Mouse (Mus musculus) spleen, embryonic (tissue): Measurements from ENCODE around the gene 2300002M23Rik.

Experiments used
- CTCF ChIA-PET: fragments of 350-600 bp; sonication (Branson Sonifier 250); formaldehyde crosslinking; loops from one replicate; lab custom pipeline; 2022; lab: Charles Lee

Gene 2300002M23Rik

GRCm38 (mm10) chr17:35567150-35567549 is at the start of gene 2300002M23Rik:
TSS of gene 2300002M23Rik (plus strand) at chr17:35567450.
- CTCF ChIA-PET, result no interaction called here

- CTCF ChIA-PET, result interaction anchor here (0.6 kb wide), 2 partner anchors 25 to 42 kb away, joined by 3 to 9 read pairs; no protein-coding TSS in a partner anchor
Measured at GRCm38 (mm10) chr17:35517526-35517925, 49.7 kb upstream of the 2300002M23Rik start.

- CTCF ChIA-PET, result no interaction called here
Measured at GRCm38 (mm10) chr17:35524354-35524753, 42.9 kb upstream of the 2300002M23Rik start.

- CTCF ChIA-PET, result no interaction called here
Measured at GRCm38 (mm10) chr17:35526644-35527043, 40.6 kb upstream of the 2300002M23Rik start.

- CTCF ChIA-PET, result interaction anchor here (0.5 kb wide), 1 partner anchor 1774 kb away, joined by 5 read pairs; no protein-coding TSS in a partner anchor
Measured at GRCm38 (mm10) chr17:35532360-35532759, 34.9 kb upstream of the 2300002M23Rik start.

GRCm38 (mm10) chr17:35532901-35533300 is 34.3 kb upstream of the 2300002M23Rik start, which contains the start of gene Psors1c2:
TSS of gene Psors1c2 (plus strand) at chr17:35533201.
- CTCF ChIA-PET, result interaction anchor here (0.5 to 0.6 kb wide), 2 partner anchors 30 to 1775 kb away, joined by 3 to 5 read pairs; no protein-coding TSS in a partner anchor

- CTCF ChIA-PET, result no interaction called here
Measured at GRCm38 (mm10) chr17:35534343-35534742, 32.9 kb upstream of the 2300002M23Rik start.

- CTCF ChIA-PET, result no interaction called here
Measured at GRCm38 (mm10) chr17:35537421-35537820, 29.8 kb upstream of the 2300002M23Rik start.

- CTCF ChIA-PET, result no interaction called here
Measured at GRCm38 (mm10) chr17:35538476-35538875, 28.8 kb upstream of the 2300002M23Rik start.

- CTCF ChIA-PET, result interaction anchor here (0.6 to 0.7 kb wide), 3 partner anchors 17 to 965 kb away, joined by 3 to 7 read pairs (median 4); no protein-coding TSS in a partner anchor
Measured at GRCm38 (mm10) chr17:35539540-35539939, 27.7 kb upstream of the 2300002M23Rik start.

- CTCF ChIA-PET, result interaction anchor here (0.5 kb wide), 1 partner anchor 38 kb away, joined by 3 read pairs; no protein-coding TSS in a partner anchor
Measured at GRCm38 (mm10) chr17:35542761-35543411, 24.4 kb upstream of the 2300002M23Rik start.

- CTCF ChIA-PET, result interaction anchor here (0.5 kb wide), 1 partner anchor 37 kb away, joined by 3 read pairs; no protein-coding TSS in a partner anchor
Measured at GRCm38 (mm10) chr17:35543412-35543861, 23.8 kb upstream of the 2300002M23Rik start.

- CTCF ChIA-PET, result no interaction called here
Measured at GRCm38 (mm10) chr17:35544001-35544400, 23.2 kb upstream of the 2300002M23Rik start.

- CTCF ChIA-PET, result no interaction called here
Measured at GRCm38 (mm10) chr17:35544680-35545079, 22.6 kb upstream of the 2300002M23Rik start.

GRCm38 (mm10) chr17:35547465-35547864 is 19.8 kb upstream of the 2300002M23Rik start:
- CTCF ChIA-PET, result no interaction called here

- CTCF ChIA-PET, result no interaction called here
Measured at GRCm38 (mm10) chr17:35548636-35549035, 18.6 kb upstream of the 2300002M23Rik start.

- CTCF ChIA-PET, result no interaction called here
Measured at GRCm38 (mm10) chr17:35549437-35550142, 17.7 kb upstream of the 2300002M23Rik start.

- CTCF ChIA-PET, result no interaction called here
Measured at GRCm38 (mm10) chr17:35550143-35550494, 17.1 kb upstream of the 2300002M23Rik start.

- CTCF ChIA-PET, result no interaction called here
Measured at GRCm38 (mm10) chr17:35550871-35551270, 16.4 kb upstream of the 2300002M23Rik start.

- CTCF ChIA-PET, result no interaction called here
Measured at GRCm38 (mm10) chr17:35551881-35552414, 15.3 kb upstream of the 2300002M23Rik start, which contains the start of gene Cdsn. TSS of gene Cdsn (plus strand) at chr17:35552128.

GRCm38 (mm10) chr17:35554321-35554720 is 12.9 kb upstream of the 2300002M23Rik start:
- CTCF ChIA-PET, result interaction anchor here (0.5 to 0.6 kb wide), 2 partner anchors 117 to 1042 kb away, joined by 3 to 9 read pairs; no protein-coding TSS in a partner anchor
